Mouse (Mus musculus): ENCODE results near the gene Plekhg5. TPM values are rescaled to one million over a fixed set of nuclear protein-coding genes. Genes with fewer than 3 reads are reported as not detected.
A peak's percentile ranks its signal among the peaks of the same experiment; 100 is the strongest.

Plekhg5 gene
- total and polyA plus RNA-seq, 3 experiments, result 11.5 to 20.5 (median 16.7) TPM

DNA sequence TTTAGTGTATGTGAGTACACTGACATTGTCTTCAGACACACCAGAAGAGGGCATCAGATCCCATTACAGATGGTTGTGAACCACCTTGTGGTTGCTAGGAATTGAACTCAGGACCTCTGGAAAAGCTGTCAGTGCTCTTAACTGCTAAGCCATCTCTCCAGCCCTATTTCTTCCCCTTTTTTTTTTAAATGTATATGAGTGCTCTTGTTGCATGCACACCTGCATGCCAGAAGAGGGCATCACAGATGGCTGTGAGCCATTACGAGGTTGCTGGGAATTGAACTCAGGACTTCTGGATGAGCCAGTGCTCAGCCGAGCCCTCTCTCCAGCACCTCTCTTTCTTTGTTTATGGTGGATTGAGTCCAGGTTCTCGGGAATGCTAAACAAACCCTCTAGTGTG is 37.2 kb downstream of the Plekhg5 start:
- no peak overlapping the region for H3K9ac ChIP-seq (ENCODE audit: low read depth, low read length)
- intact Hi-C loops (cut with DNase I), result no loop called here
- H3K79me2 ChIP-seq (replicated peaks; ENCODE audit: control insufficient read depth, insufficient read depth, low read length), result no peaks in the 10 kb centered on the region
- H3K4me3 ChIP-seq, result no peak overlapping the region
- no peak for DNase-seq
- TF ChIP-seq CTCF (IDR thresholded peaks at IDR 0.05) (peak; percentile 28; the same call in 1 of the 2 replicates), POLR2A (IDR thresholded peaks at IDR 0.05; ENCODE audit: insufficient read depth, low read depth, low read length) (no peak), EP300 (IDR thresholded peaks at IDR 0.05; ENCODE audit: insufficient read depth, low read depth, low read length) (no peak)
- 69% methylated on average over 3 of the region's 3 CpGs for WGBS
- H3K4me1 ChIP-seq (ENCODE audit: control insufficient read depth, insufficient read depth, low read length), result no peaks in the 10 kb centered on the region
- H3K27ac ChIP-seq, result no peak overlapping the region
- H3K36me3 ChIP-seq (ENCODE audit: control insufficient read depth, insufficient read depth, low read length), result no peaks in the 10 kb centered on the region
- no peaks in the 10 kb centered on the region for H3K27me3 ChIP-seq (ENCODE audit: control insufficient read depth, insufficient read depth, low read length)

- Histone ChIP-seq H3K79me2 (replicated peaks; ENCODE audit: control insufficient read depth, insufficient read depth, low read length) (no peaks in the 10 kb centered on the region), H3K36me3 (ENCODE audit: control insufficient read depth, insufficient read depth, low read length) (peaks cover 2% of the 10 kb centered on the region; the same call in 1 of the 2 replicates), H3K9ac (ENCODE audit: low read depth, low read length) (no peak overlapping the region), H3K4me1 (ENCODE audit: control insufficient read depth, insufficient read depth, low read length) (peaks cover 3% of the 10 kb centered on the region), H3K27ac (no peak overlapping the region), H3K4me3 (no peak overlapping the region), H3K27me3 (ENCODE audit: control insufficient read depth, insufficient read depth, low read length) (no peaks in the 10 kb centered on the region; the same call in 1 of the 2 replicates)
- no peak for DNase-seq
- no peak for TF ChIP-seq EP300 (IDR thresholded peaks at IDR 0.05; ENCODE audit: insufficient read depth, low read depth, low read length)
- no peak for TF ChIP-seq CTCF (IDR thresholded peaks at IDR 0.05)
- no peak for TF ChIP-seq POLR2A (IDR thresholded peaks at IDR 0.05; ENCODE audit: insufficient read depth, low read depth, low read length)
- 82% methylated on average over 4 of the region's 4 CpGs for WGBS
- intact Hi-C loops (cut with DNase I), result no loop called here
Measured at GRCm38 (mm10) chr4:152110689-152111088, 38.4 kb downstream of the Plekhg5 start.

DNA sequence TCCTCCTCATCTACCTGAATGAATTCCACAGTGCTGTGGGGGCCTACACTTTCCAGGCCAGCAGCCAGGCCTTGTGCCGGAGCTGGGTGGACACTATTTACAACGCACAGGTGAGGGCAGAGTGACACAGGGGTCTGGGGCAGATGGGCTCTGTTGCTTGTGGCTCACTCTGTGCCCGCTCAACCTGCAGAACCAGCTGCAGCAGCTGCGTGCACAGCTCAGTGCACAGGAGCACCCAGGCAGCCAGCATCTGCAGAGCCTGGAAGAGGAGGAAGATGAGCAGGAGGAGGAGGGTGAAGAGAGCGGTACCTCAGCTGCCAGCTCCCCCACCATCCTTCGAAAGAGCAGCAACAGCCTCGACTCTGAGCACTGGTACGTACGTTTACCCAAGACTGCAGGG is 40.0 kb downstream of the Plekhg5 start:
- intact Hi-C loops (cut with DNase I), result no loop called here
- DNase-seq, result no peak
- Histone ChIP-seq H3K27ac (no peak overlapping the region), H3K9ac (ENCODE audit: low read depth, low read length) (no peak overlapping the region), H3K4me3 (no peak overlapping the region), H3K36me3 (ENCODE audit: control insufficient read depth, insufficient read depth, low read length) (peaks cover 2% of the 10 kb centered on the region; the same call in 1 of the 2 replicates), H3K79me2 (replicated peaks; ENCODE audit: control insufficient read depth, insufficient read depth, low read length) (no peaks in the 10 kb centered on the region), H3K27me3 (ENCODE audit: control insufficient read depth, insufficient read depth, low read length) (peaks cover 2% of the 10 kb centered on the region), H3K4me1 (ENCODE audit: control insufficient read depth, insufficient read depth, low read length) (peaks cover 3% of the 10 kb centered on the region)
- 90% methylated on average over 9 of the region's 9 CpGs for WGBS
- no peak for TF ChIP-seq CTCF (IDR thresholded peaks at IDR 0.05)
- no peak for TF ChIP-seq POLR2A (IDR thresholded peaks at IDR 0.05; ENCODE audit: insufficient read depth, low read depth, low read length)
- TF ChIP-seq EP300 (IDR thresholded peaks at IDR 0.05; ENCODE audit: insufficient read depth, low read depth, low read length), result no peak

DNA sequence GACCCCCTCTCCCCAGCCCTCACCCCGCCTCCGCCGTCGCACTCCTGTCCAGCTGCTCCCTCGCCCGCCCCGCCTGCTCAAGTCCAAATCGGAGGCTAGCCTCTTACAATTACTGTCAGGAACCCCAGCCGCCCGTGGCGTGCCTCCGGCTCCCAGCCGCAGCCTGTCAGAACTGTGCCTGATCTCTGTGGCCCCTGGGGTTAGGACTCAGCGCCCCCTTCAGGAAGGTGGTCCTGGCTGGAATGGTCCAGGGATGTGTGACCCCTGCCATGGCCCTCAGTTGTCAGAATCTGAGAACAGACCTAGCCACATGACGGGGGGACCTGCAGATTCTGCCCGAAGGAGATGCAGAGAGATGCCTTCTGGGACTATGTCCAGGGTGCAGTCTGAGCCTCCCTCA is 41.8 kb downstream of the Plekhg5 start:
- Histone ChIP-seq H3K4me3 (no peak overlapping the region), H3K9ac (ENCODE audit: low read depth, low read length) (no peak overlapping the region), H3K79me2 (replicated peaks; ENCODE audit: control insufficient read depth, insufficient read depth, low read length) (no peaks in the 10 kb centered on the region), H3K27ac (no peak overlapping the region), H3K36me3 (ENCODE audit: control insufficient read depth, insufficient read depth, low read length) (peaks cover 2% of the 10 kb centered on the region; the same call in 1 of the 2 replicates), H3K4me1 (ENCODE audit: control insufficient read depth, insufficient read depth, low read length) (peaks cover 3% of the 10 kb centered on the region), H3K27me3 (ENCODE audit: control insufficient read depth, insufficient read depth, low read length) (peaks cover 2% of the 10 kb centered on the region)
- 83% methylated on average over 16 of the region's 16 CpGs for WGBS
- no peak for DNase-seq
- intact Hi-C loops (cut with DNase I), result no loop called here
- TF ChIP-seq POLR2A (IDR thresholded peaks at IDR 0.05; ENCODE audit: insufficient read depth, low read depth, low read length), result no peak
- TF ChIP-seq CTCF (IDR thresholded peaks at IDR 0.05), result 0 out of 2 replicates have a peak, but pooled peaks have one; percentile 2
- no peak for TF ChIP-seq EP300 (IDR thresholded peaks at IDR 0.05; ENCODE audit: insufficient read depth, low read depth, low read length)

DNA sequence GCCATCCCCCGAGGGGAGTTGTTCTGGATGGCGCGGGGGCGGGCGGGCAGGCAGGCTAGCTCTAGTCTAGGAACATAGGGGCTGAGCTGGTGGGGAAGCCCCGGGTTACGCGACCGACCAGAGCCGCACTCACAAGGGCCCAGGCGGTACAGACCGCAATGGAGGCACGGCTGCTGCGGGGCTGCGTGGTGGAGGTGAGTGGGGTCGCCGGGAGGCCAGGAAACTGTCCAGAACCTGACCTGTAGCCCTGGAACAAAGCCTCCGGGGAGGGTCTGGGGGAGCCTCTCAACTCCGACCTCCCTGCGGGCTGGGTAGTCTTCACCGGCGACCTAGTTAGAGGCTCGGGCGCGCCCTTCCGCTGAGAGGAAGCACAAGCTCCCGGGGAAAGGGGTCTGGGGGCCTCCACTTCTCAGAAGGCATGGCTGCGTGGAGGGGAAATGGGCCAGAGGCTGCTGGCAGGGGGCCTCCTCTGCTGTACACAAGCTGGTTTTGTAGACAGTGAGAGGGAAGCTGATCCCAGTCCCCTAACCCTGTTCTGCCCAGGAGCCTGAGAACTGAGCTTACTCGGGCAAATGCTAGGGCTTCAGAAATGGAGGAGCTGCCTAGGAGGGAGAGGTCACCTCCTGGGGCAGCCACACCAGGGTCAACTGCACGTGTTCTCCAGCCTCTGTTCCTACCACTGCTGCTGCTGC is 43.8 kb downstream of the Plekhg5 start, which contains the start of gene Tnfrsf25:
Tnfrsf25 (plus strand) TSS at position 14 of the 692 bp plus-strand sequence.
- 22% methylated on average over 30 of the region's 30 CpGs for WGBS

DNA sequence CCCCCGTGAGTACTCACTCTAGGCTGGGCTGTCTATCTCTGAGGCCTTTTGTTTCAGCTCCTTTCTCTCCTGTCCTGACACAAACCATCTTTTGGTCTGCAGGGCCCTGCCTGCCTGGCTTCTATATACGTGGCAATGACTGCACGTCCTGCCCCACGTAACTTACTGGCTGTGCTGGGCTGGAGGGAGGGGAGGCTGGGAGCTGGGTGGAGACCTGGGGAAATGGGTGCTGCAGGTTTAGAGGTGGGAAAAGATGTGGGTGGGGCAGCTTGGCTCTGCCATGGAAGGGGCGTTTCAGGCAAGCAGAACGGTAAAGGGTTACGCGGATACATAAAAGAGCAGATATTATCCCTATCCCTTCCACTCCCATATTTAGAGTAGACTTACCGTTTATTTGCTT is 45.2 kb downstream of the Plekhg5 start:
- Histone ChIP-seq H3K27ac (no peak overlapping the region), H3K27me3 (ENCODE audit: control insufficient read depth, insufficient read depth, low read length) (peaks cover 6% of the 10 kb centered on the region), H3K9ac (ENCODE audit: low read depth, low read length) (no peak overlapping the region), H3K4me1 (ENCODE audit: control insufficient read depth, insufficient read depth, low read length) (peaks cover 6% of the 10 kb centered on the region), H3K79me2 (replicated peaks; ENCODE audit: control insufficient read depth, insufficient read depth, low read length) (no peaks in the 10 kb centered on the region), H3K36me3 (ENCODE audit: control insufficient read depth, insufficient read depth, low read length) (peaks cover 2% of the 10 kb centered on the region; the same call in 1 of the 2 replicates), H3K4me3 (no peak overlapping the region)
- no peak for DNase-seq
- intact Hi-C loops (cut with DNase I), result no loop called here
- TF ChIP-seq EP300 (IDR thresholded peaks at IDR 0.05; ENCODE audit: insufficient read depth, low read depth, low read length) (no peak), CTCF (IDR thresholded peaks at IDR 0.05) (no peak), POLR2A (IDR thresholded peaks at IDR 0.05; ENCODE audit: insufficient read depth, low read depth, low read length) (no peak)
- 73% methylated on average over 9 of the region's 9 CpGs for WGBS

More for the DNA sequence above, 43.8 kb downstream of the Plekhg5 start, which contains the start of gene Tnfrsf25:
- peak within 1 kb of the TSS; percentile 16; the same call in 1 of the 2 replicates for H3K27ac ChIP-seq
- H3K79me2 ChIP-seq (replicated peaks; ENCODE audit: control insufficient read depth, insufficient read depth, low read length), result no peaks in the 10 kb centered on the region
- peaks cover 2% of the 10 kb centered on the region; the same call in 1 of the 2 replicates for H3K36me3 ChIP-seq (ENCODE audit: control insufficient read depth, insufficient read depth, low read length)
- H3K9ac ChIP-seq (ENCODE audit: low read depth, low read length), result peak within 1 kb of the TSS; percentile 57
- no peak within 1 kb of the TSS for H3K4me3 ChIP-seq
- DNase-seq, result no peak
- H3K4me1 ChIP-seq (ENCODE audit: control insufficient read depth, insufficient read depth, low read length), result peaks cover 6% of the 10 kb centered on the region
- intact Hi-C loops (cut with DNase I), result no loop called here
- TF ChIP-seq CTCF (IDR thresholded peaks at IDR 0.05) (no peak), POLR2A (IDR thresholded peaks at IDR 0.05; ENCODE audit: insufficient read depth, low read depth, low read length) (no peak), EP300 (IDR thresholded peaks at IDR 0.05; ENCODE audit: insufficient read depth, low read depth, low read length) (no peak)
- peaks cover 5% of the 10 kb centered on the region for H3K27me3 ChIP-seq (ENCODE audit: control insufficient read depth, insufficient read depth, low read length)
